Mouse (Mus musculus) c-Kit-positive CD71-negative TER-119-negative erythroid progenitor cells, embryonic 14.5 days (primary cell): ENCODE data around the gene Vapa.
A peak's percentile ranks its signal among the peaks of the same experiment; 100 is the strongest.
"Not testable (repeated sequence)": the region's sequence is repeated elsewhere in the genome, so short reads cannot be mapped to it uniquely, and the experiment has no call there.

Source experiments
- DNase-seq: peaks from one replicate; pipeline ENCODE4 v3.0.0-alpha.2; 2013; ENCODE audit warnings: low read depth

The Vapa gene

DNA sequence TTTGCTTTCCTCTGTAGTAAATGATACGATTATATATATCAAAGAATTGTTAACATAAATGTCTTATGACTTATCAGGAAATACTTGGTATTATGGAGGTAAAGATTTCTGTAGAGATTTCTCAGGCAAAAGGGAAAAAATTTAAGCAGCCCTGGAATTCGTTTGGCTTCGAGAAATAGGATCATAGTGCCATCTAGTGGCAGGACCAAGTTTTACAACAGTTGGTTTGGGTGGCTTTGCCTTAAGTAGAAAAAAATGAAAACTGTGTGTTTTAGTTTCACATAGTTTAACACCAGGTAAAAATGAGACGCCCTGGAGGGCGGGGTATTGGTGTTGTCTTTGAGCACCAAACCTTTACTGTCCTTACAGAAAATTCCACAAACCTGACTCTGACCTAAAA lies 50.6 kb downstream of the Vapa start:
- peak; percentile 65 for DNase-seq

DNA sequence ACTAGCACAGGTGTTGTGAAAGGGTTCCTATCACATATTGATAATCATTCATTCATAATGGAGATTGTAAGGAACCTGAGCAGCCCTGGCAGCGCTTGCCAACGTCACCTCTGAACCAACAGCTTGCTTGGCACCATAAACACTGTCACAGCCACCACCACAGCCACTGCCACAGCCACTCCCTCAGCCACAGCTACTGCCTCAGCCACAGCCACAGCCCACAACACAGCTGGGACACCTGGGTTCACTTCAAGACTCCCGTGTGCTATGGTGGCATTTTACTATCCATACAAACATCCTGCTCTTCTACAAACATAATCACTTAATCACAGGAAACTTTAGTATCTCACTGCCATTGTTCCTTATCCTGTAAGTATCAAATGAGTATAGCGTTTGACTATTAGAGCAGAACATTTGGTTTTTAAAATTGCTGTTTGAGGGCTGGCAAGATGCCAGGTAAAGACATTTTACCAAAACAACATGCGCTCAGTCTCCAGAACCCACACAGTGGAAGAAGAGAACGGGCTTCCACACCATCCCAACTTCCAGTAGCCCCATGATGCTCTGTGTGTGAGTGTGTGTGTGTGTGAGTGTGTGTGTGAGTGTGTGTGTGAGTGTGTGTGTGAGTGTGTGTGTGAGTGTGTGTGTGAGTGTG lies 51.9 kb downstream of the Vapa start:
- DNase-seq: no peak

DNA sequence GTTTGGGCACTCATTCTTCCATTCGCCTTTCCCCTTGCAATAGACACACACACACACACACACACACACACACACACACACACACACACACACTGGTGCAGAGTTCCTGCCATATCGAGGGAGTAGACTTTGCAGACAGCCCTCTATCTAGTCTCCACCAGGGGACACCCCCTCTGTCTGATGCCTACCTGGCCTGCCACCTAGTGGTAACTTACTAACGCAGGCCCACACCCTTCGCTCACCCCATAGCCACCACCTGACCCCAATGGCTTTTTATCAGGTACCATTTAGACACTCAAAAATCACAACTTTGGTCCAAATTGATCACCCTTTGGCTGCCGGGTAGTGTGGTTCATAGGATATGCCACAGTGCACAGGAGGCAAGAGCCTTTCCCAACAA lies 54.1 kb downstream of the Vapa start:
- DNase-seq: no peak

DNA sequence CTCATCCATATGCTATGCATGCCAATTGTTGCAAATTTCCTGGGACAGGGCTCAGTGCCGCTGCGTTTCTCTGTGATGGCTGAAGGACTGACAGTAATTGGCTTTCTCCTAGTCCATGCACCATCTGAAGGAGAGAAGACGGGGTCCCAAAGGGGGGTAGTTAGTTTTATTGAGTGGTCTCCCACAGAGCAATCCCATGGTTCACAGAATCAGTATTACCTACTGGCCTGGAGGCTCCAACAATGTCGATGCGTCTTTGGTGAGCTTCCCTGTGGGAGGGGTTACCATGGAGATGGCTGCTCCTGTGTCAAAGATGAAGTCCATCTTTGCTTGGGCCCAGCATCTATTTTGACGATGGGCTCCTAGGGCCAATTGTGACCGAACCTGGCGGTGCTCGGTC lies 54.6 kb downstream of the Vapa start:
- no peak for DNase-seq

DNA sequence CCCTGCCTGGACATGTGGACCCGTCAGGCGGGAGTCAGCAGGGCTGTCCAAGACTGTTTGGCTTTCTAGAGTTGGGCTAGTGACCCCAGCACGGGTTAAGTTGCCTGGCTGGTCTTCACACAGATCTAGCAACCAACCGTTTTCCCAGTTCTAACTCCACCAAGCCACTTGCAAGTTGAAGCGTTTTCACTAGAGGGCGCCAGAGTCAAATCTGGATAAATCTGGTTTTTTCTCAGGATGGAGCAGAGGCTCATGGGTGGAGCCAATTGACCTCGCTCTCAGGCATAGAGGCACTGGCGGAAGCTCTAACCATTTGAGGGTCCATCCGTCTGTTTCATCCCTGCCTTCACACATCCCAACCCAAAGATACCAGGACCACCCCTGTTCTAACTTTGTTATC lies 55.1 kb downstream of the Vapa start:
- peak; percentile 62 for DNase-seq

DNA sequence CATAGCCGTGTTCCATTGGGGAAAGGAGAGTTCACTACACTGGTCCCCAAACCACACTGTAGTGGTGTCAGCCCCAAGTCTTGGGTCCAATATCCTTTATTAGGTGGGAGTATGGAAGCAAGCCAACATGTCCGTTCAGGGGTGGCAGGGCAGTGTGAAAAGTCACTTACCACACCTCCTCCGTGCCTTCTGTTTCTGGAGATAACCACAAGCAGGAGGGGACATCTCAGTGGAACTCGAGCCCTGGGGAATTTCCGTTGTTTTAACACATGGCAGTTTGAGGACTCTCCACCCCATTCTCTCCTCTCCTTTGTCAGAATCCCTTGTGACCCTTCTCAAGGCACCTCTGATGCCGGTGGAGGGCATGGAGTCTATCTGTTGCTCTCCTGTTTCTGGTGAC lies 56.1 kb downstream of the Vapa start:
- DNase-seq: no peak

DNA sequence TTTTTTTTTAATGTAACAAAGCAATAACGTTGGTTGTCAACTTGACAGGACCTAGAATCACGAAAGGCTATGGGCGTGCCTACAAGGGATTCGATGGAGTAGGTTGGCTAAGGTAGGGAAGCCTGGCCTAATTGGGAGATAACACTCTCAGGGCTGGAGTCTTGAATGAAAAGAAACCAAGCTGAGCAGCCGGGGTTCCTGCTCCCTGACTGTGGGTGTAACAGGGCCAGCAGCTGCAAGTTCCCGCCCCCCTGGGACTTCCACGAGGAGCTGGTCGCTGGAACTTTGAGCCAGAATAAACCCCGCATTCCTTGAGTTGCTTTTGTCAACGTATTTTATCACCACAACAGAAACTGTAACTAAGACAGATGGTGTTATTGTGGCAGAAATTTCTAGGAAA lies 56.6 kb downstream of the Vapa start:
- DNase-seq: no peak

DNA sequence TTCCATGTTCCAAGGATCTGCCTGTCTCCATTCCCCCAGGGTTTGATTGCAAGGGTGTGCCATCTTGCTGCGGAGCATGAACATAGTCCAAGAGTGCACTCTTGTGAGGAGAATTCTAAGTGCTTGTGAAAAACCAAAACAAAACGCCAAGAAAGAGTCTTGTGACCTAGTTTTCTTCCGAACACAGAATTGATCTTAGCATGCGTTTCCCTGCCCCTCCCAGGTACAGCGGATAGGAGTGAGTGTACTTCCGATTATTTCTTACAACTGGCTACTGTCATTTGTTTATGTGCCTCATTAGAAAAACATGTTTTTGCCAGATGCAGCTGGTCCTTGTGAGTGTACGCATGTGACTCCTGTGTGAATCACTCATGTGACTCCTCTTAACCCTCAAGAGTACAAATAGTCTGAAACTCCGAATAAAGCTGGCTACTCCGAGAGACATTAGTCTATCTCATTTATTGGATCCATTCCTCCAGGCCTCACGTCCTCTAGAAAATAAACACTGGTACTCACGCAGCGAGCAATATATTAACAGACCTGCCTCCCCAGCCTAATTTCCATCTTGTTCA lies 60.8 kb downstream of the Vapa start:
- DNase-seq: no peak

DNA sequence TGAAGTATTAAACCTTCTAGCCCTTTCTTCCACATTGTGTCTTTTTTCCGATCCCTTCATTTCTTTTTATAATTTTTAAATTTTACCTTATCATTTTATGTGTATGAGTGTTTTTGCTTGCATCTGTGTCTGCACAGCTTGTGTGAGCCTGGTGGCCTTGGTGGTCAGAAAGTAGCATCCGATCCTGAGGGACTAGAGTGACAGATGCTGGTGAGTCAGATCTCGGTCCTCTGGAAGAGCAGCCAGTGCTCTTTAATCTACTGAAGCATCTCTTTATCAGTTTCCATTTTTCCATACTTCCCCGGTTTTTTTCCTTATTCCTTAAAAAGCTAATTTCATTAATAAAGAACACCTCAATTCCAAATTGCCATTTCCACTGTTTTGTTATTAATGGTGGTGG lies 63.0 kb downstream of the Vapa start:
- DNase-seq: no peak

DNA sequence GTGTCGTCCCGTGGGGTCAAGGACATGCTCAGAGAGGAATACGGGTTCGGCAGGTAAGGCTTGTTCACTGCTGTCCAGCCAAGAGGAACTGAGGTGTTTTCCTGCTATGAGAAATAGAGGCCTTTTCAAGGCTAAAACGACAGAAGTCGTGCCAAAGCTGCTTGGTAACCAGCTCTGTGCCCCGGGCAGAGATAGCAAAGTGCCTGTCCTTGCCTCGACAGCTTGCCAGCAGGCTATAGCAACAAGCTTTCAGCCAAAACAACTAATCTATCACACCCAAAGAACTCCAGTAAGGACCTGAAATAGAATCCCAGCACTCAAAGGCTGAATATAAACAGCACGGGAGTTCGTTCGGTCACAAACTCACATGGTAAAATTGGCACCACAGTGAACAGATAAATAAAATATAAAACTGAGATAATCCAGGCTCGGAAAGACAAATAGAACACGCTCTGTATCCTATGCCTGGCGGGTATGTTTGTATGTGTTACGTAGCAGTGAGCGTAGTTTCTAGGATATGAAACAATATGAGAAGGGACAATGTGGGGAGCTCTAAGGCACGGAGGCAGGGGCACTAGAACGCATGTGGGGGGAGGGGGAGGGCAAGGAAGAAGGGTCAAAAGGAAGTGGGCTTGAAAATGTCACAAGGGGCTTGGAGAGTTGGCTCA lies 64.5 kb downstream of the Vapa start:
- no peak for DNase-seq

DNA sequence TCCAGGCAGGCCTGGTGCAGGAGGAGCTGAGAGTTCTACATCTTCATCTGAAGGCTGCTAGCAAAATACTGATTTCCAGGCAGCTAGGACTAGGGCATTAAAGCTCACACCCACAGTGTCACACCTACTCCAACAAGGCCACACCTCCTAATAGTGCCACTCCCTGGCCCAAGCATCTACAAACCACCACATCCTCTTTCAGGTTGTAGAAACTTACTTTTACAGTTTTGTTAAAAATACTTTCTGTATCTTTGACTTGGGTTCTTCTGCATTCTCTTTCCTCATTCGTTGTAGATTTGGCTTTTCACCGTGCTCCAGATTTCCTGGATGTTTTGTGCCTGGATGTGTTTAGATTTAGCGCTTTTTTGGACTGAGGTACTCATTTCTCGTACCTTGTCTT lies 67.1 kb downstream of the Vapa start:
- DNase-seq: not testable (repeated sequence)

DNA sequence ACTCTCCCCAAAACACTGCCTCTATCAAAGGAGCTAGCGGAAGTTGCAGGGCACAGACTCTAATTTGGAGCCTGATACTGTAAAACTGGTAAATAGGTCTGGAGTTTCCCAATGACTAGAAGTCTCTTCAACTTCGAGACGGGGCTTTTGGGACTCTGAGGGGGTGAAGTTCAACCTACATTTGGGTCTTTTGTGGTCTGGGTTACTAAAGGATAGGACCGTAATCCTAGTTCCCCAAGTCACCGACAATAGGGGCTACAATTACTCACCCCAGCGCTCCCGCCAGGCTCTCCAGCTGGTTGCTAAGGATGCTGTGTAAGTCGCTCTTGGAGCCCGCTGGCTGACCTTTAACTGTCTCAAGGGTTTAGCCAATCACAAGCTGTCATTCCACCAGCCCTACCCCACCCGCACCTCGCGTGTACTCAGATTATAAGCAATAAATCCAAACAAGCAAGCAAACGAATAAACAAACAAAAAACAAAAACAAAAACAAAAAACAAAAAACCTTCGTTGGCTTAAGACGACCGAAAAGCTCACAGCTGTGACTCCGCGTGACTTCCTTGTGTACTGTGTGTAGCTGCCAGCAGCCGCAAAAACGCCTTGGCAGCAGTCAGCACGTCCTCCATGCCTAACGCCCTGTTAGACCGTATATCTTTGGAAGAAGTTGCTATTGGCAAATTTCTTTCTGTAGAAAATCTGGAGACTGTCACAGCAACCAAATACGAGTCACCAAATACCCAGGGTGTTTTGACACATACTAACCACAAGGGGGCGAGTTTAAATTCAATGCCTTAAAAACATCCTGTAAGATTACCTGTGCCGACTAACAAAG lies 72.7 kb downstream of the Vapa start, which contains the start of gene Tmem232:
Gene Tmem232 (minus strand): TSS at position 342 of the 832 bp plus-strand sequence.
- no peak for DNase-seq

DNA sequence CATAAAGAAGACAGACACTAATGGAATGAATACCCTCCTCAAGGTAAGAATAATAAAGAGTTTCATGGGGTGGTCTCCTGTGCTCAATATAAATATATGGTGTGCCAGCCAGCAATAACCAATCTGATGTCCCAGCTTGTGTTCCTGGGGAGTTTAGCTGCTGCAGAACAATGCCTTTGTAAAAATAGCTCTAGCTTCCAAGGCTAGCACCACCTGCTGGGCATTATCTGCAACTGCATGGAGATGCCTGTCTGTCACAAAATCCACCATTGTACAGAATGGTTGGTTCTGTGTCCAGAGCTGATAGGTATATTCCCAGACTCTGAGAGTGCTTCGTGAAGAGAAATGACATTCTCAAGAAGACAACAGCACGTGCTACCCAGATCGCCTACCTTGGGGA lies 77.2 kb downstream of the Vapa start:
- DNase-seq: no peak

DNA sequence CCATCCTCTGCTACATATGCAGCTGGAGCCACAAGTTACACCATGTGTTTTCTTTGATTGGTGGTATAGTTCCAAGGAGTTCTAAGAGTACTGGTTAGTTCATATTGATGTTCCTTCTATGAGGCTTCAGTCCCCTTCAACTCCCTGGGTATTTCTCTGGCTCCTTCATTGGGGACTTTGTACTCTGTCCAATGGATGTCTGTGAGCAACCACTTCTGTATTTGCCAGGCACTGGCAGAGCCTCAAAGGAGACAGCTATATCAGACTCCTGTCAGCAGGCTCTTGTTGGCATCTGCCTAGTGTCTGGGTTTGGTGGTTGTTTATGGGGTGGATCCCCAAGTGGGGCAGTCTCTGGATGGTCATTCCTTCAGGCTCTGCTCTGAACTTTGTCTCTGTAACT lies 81.0 kb downstream of the Vapa start:
- DNase-seq: not testable (repeated sequence)
